Mouse (Mus musculus): ENCODE measurements around the gene Popdc2. TPM values are rescaled to one million over a fixed set of nuclear protein-coding genes. Genes with fewer than 3 reads are reported as not detected.

The Popdc2 gene
- polyA plus RNA-seq, 1 experiment from 2014 or later, result 16.6 TPM

GRCm38 (mm10) chr16:38376163-38376840 lies 14.3 kb downstream of the Popdc2 start:
- no peak overlapping the region for H3K27ac ChIP-seq (ENCODE audit: low read depth, low read length)
- H3K4me3 ChIP-seq (ENCODE audit: low read depth, low read length), result peak overlapping the region; percentile 24; the same call in 1 of the 2 replicates
- peak overlapping the region; percentile 60 for H3K4me2 ChIP-seq (replicated peaks; ENCODE audit: low read depth)
- peak overlapping the region; percentile 23; the same call in 1 of the 2 replicates for H3K9ac ChIP-seq (ENCODE audit: low read depth, low read length)
- 36% methylated on average over 11 of the region's 17 CpGs for WGBS
- peak; percentile 70 for TF ChIP-seq CTCF (IDR thresholded peaks at IDR 0.05; ENCODE audit: low read depth)
- H3K4me1 ChIP-seq (replicated peaks; ENCODE audit: control insufficient read depth, insufficient read depth, low read length), result peaks cover 6% of the 10 kb centered on the region; the same call in 1 of the 2 replicates
- no peaks in the 10 kb centered on the region for H3K27me3 ChIP-seq (replicated peaks; ENCODE audit: control insufficient read depth, insufficient read depth, low read length)
- H3K36me3 ChIP-seq (ENCODE audit: control insufficient read depth, insufficient read depth), result no peaks in the 10 kb centered on the region
- peak; percentile 45; the same call in 1 of the 2 replicates for ATAC-seq
- H3K9me3 ChIP-seq (ENCODE audit: control insufficient read depth), result no peaks in the 10 kb centered on the region

DNA sequence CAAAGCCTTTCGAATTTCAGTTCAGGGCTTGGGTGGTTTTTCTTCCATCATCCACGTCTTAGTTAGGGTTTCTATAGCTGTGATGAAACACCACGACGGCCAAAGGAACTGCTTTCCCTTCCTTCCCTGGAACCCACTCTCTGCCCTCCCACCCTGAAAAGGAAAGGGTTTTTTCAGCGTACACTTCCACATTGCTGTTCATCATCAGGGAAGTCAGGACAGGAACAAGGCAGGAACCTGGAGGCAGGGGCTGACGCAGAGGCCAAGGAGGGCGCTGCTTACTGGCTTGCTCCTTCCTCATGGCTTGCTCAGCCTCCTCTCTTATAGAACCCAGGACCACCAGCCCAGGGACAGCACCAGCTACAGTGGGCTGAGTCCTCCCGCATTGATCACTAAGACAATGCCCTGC lies 14.8 kb downstream of the Popdc2 start:
- H3K4me2 ChIP-seq (replicated peaks; ENCODE audit: low read depth), result peak overlapping the region; percentile 60
- peak overlapping the region; percentile 24; the same call in 1 of the 2 replicates for H3K4me3 ChIP-seq (ENCODE audit: low read depth, low read length)
- no peak overlapping the region for H3K27ac ChIP-seq (ENCODE audit: low read depth, low read length)
- 0 out of 2 replicates have a peak, but pooled peaks have one; percentile 25 for ATAC-seq
- WGBS, result 48% methylated on average over 8 of the region's 8 CpGs
- no peaks in the 10 kb centered on the region for H3K36me3 ChIP-seq (ENCODE audit: control insufficient read depth, insufficient read depth)
- H3K9me3 ChIP-seq (ENCODE audit: control insufficient read depth), result no peaks in the 10 kb centered on the region
- H3K27me3 ChIP-seq (replicated peaks; ENCODE audit: control insufficient read depth, insufficient read depth, low read length), result no peaks in the 10 kb centered on the region
- peak overlapping the region; percentile 23; the same call in 1 of the 2 replicates for H3K9ac ChIP-seq (ENCODE audit: low read depth, low read length)
- no peak for TF ChIP-seq CTCF (IDR thresholded peaks at IDR 0.05; ENCODE audit: low read depth)
- H3K4me1 ChIP-seq (replicated peaks; ENCODE audit: control insufficient read depth, insufficient read depth, low read length), result peaks cover 6% of the 10 kb centered on the region; the same call in 1 of the 2 replicates

- 83% methylated on average over 6 of the region's 6 CpGs for WGBS
- TF ChIP-seq CTCF (IDR thresholded peaks at IDR 0.05; ENCODE audit: low read depth), result no peak
- peaks cover 6% of the 10 kb centered on the region; the same call in 1 of the 2 replicates for H3K4me1 ChIP-seq (replicated peaks; ENCODE audit: control insufficient read depth, insufficient read depth, low read length)
- H3K36me3 ChIP-seq (ENCODE audit: control insufficient read depth, insufficient read depth), result no peaks in the 10 kb centered on the region
- H3K9ac ChIP-seq (ENCODE audit: low read depth, low read length), result no peak overlapping the region
- no peak overlapping the region for H3K27ac ChIP-seq (ENCODE audit: low read depth, low read length)
- no peak overlapping the region for H3K4me3 ChIP-seq (ENCODE audit: low read depth, low read length)
- H3K27me3 ChIP-seq (replicated peaks; ENCODE audit: control insufficient read depth, insufficient read depth, low read length), result no peaks in the 10 kb centered on the region
- ATAC-seq, result no peak
- H3K9me3 ChIP-seq (ENCODE audit: control insufficient read depth), result no peaks in the 10 kb centered on the region
- no peak overlapping the region for H3K4me2 ChIP-seq (replicated peaks; ENCODE audit: low read depth)
Observed at GRCm38 (mm10) chr16:38377546-38377945, 15.5 kb downstream of the Popdc2 start.

- Histone ChIP-seq H3K27ac (ENCODE audit: low read depth, low read length) (no peak overlapping the region), H3K36me3 (ENCODE audit: control insufficient read depth, insufficient read depth) (no peaks in the 10 kb centered on the region), H3K4me2 (replicated peaks; ENCODE audit: low read depth) (no peak overlapping the region), H3K9me3 (ENCODE audit: control insufficient read depth) (no peaks in the 10 kb centered on the region), H3K4me1 (replicated peaks; ENCODE audit: control insufficient read depth, insufficient read depth, low read length) (peaks cover 6% of the 10 kb centered on the region; the same call in 1 of the 2 replicates), H3K4me3 (ENCODE audit: low read depth, low read length) (no peak overlapping the region), H3K9ac (ENCODE audit: low read depth, low read length) (no peak overlapping the region), H3K27me3 (replicated peaks; ENCODE audit: control insufficient read depth, insufficient read depth, low read length) (no peaks in the 10 kb centered on the region)
- ATAC-seq, result 0 out of 2 replicates have a peak, but pooled peaks have one; percentile 31
- TF ChIP-seq CTCF (IDR thresholded peaks at IDR 0.05; ENCODE audit: low read depth), result no peak
- WGBS, result 82% methylated on average over 6 of the region's 6 CpGs
Observed at GRCm38 (mm10) chr16:38378591-38378990, 16.6 kb downstream of the Popdc2 start.

DNA sequence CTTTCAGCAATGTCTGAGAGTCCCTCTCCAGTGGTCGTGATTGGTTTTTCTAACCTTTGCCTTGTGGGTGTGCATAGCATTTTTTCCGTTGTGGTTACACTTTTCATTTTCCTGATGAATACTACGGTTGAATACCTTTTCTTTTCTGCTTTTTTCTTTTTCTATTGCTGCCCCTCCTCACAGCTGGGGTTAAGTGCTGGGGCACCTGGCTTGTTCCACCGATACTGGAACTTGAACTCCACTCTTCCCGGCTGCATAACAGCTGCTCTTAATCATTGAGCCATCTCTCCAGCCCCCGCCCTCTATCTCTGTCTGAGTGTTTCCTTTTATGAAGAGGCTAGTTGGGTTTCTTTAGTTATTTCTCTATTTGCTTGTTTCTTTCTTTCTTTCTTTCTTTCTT lies 17.1 kb downstream of the Popdc2 start:
- Histone ChIP-seq H3K36me3 (ENCODE audit: control insufficient read depth, insufficient read depth) (no peaks in the 10 kb centered on the region), H3K9me3 (ENCODE audit: control insufficient read depth) (no peaks in the 10 kb centered on the region), H3K4me3 (ENCODE audit: low read depth, low read length) (no peak overlapping the region), H3K4me1 (replicated peaks; ENCODE audit: control insufficient read depth, insufficient read depth, low read length) (peaks cover 6% of the 10 kb centered on the region; the same call in 1 of the 2 replicates), H3K9ac (ENCODE audit: low read depth, low read length) (no peak overlapping the region), H3K27me3 (replicated peaks; ENCODE audit: control insufficient read depth, insufficient read depth, low read length) (no peaks in the 10 kb centered on the region), H3K4me2 (replicated peaks; ENCODE audit: low read depth) (no peak overlapping the region), H3K27ac (ENCODE audit: low read depth, low read length) (no peak overlapping the region)
- no peak for TF ChIP-seq CTCF (IDR thresholded peaks at IDR 0.05; ENCODE audit: low read depth)
- 17% methylated on average over 6 of the region's 6 CpGs for WGBS
- no peak for ATAC-seq

DNA sequence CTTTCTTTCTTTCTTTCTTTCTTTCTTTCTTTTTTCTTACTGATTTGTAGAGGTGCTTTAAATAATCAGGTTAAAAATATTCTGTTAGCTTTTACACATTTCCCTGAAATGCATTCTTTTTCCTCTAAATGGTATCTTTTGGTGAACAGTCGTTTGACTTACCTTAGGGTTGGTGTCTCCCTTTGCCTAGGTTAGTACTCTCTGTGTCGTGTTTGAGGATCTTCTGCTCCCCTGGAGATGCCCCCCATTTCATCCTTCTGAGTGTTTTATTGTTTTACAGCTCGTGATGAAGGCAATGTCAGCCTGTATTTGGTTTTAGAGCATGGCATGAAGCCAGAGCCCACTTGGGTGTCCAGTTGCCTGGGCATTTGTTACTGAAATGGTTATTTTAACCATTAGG lies 17.5 kb downstream of the Popdc2 start:
- H3K4me3 ChIP-seq (ENCODE audit: low read depth, low read length), result no peak overlapping the region
- H3K4me1 ChIP-seq (replicated peaks; ENCODE audit: control insufficient read depth, insufficient read depth, low read length), result peaks cover 6% of the 10 kb centered on the region; the same call in 1 of the 2 replicates
- no peaks in the 10 kb centered on the region for H3K36me3 ChIP-seq (ENCODE audit: control insufficient read depth, insufficient read depth)
- H3K27me3 ChIP-seq (replicated peaks; ENCODE audit: control insufficient read depth, insufficient read depth, low read length), result no peaks in the 10 kb centered on the region
- no peak for TF ChIP-seq CTCF (IDR thresholded peaks at IDR 0.05; ENCODE audit: low read depth)
- no peak overlapping the region for H3K4me2 ChIP-seq (replicated peaks; ENCODE audit: low read depth)
- H3K9me3 ChIP-seq (ENCODE audit: control insufficient read depth), result no peaks in the 10 kb centered on the region
- no peak overlapping the region for H3K9ac ChIP-seq (ENCODE audit: low read depth, low read length)
- ATAC-seq, result no peak
- H3K27ac ChIP-seq (ENCODE audit: low read depth, low read length), result no peak overlapping the region
- WGBS, result 17% methylated on average over 3 of the region's 3 CpGs

Data from intestine, postnatal 0 days (tissue).